Mouse (Mus musculus) CH12.LX (cell line): ENCODE measurements at regions not wholly inside any gene's neighbourhood (a gene's known extent, or its start where the extent isn't known, plus 50 kb on each side); places are given as distances from the start of the nearest gene placed in this dataset.

ENCODE experiments used
- CHD2 ChIP-seq: IDR thresholded peaks from 2 replicates; pipeline ENCODE4 v1.6.1; 2011; ENCODE audit warnings: low read length, improper control_type of control experiment
- JUND ChIP-seq: conservative IDR thresholded peaks from 2 replicates; pipeline ENCODE4 v1.6.1; 2011; ENCODE audit warnings: low read depth, low read length, improper control_type of control experiment
- KAT2A ChIP-seq: IDR thresholded peaks from 2 replicates; pipeline ENCODE4 v1.6.1; 2012; ENCODE audit warnings: low read length, improper control_type of control experiment, inconsistent platforms; ENCODE audit not compliant: insufficient replicate concordance
- POLR2A ChIP-seq: IDR thresholded peaks from 2 replicates; pipeline ENCODE4 v1.6.1; 2011; ENCODE audit warnings: low read depth, mild to moderate bottlenecking, improper control_type of control experiment, low read length
- TCF12 ChIP-seq: IDR thresholded peaks from 2 replicates; pipeline ENCODE4 v1.6.1; 2014; ENCODE audit warnings: low read depth, mild to moderate bottlenecking, inconsistent platforms, low read length, improper control_type of control experiment

GRCm38 (mm10) chr15:57568006-57568630, 90.7 kb upstream of the Slc22a22 start:
- TF ChIP-seq KAT2A (no peak), CHD2 (no peak), POLR2A (no peak), JUND (no peak), TCF12 (no peak)
